ENCODE assay signal across 26 mouse cellular contexts in the genomic region with DNA sequence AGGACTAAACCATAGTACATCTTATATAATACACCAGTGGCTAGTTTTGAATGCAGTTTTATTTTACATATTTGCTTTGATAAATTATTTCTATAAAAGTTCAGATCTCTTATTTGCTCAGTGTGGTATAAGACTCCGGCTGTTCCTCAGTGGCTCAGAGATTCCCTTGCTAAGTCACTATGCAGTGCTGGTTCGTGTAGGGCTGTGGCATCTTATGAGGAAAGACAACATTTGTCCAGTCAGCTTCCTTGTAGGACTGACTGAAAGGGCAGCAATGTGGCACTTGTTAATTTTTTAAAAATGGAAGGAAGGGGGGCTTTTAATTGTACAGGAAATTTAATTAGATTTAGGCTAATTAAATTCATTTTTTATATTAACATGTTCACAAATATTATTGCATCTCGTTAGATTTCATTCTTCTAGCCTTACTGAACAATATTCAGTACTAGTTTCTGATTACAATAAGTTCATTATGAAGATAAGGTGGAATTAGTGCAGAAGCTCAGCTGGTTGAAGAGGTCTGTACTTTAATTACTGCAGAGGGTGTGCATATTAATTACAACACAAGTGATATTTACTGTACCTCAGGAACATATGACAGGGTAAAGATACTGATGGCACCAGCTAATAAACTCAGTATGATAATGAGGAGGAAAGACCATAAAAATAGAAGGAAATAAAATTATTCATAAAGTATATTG.
DNase-seq lines count a peak whose midpoint lies in the region; ATAC-seq and TF ChIP-seq lines count a peak whose summit lies in the region.
"Had no signal": no experiment of that assay in that cellular context is flagged by ENCODE, and none has a peak within 500 bp of the region (broad histone marks: within the 10 kb centered on the region; RNA-seq: fewer than 3 reads in every experiment).

No protein-coding gene starts in this region.

- no peak for TF ChIP-seq CTCF in brain, embryonic 14.5 days (IDR thresholded peaks at IDR 0.05; ENCODE audit: borderline replicate concordance, extremely low read depth, insufficient read depth, insufficient read length)

- 0 out of 2 replicates have a peak, but pooled peaks have one; percentile 63 for ATAC-seq in forebrain, embryonic 13.5 days
- ATAC-seq in forebrain, embryonic 11.5 days (replicated peaks; ENCODE audit: low FRiP score): no peak
- peak; percentile 73 for ATAC-seq in hindbrain, embryonic 13.5 days (ENCODE audit: low FRiP score)
- no peak for ATAC-seq in hindbrain, embryonic 11.5 days (ENCODE audit: low FRiP score)
- 0 out of 2 replicates have a peak, but pooled peaks have one; percentile 45 for ATAC-seq in midbrain, embryonic 15.5 days (replicated peaks)
- ATAC-seq: forebrain, embryonic 15.5 days; hindbrain, embryonic 16.5 days; intestine, embryonic 15.5 days; Patski had no signal

- H3K27me3 ChIP-seq in forebrain, embryonic 13.5 days: no peaks in the 10 kb centered on the region
- no peaks in the 10 kb centered on the region for H3K27me3 ChIP-seq in forebrain, embryonic 11.5 days (ENCODE audit: control insufficient read depth, insufficient read depth, low read length)
- no peaks in the 10 kb centered on the region for H3K27me3 ChIP-seq in hindbrain, embryonic 13.5 days
- no peaks in the 10 kb centered on the region for H3K27me3 ChIP-seq in hindbrain, embryonic 11.5 days (ENCODE audit: control insufficient read depth, insufficient read depth, low read length)
- H3K27me3 ChIP-seq in midbrain, embryonic 15.5 days (replicated peaks): no peaks in the 10 kb centered on the region
- H3K27me3 ChIP-seq in midbrain, embryonic 10.5 days (ENCODE audit: low read depth, poor library complexity, severe bottlenecking): no peaks in the 10 kb centered on the region
- H3K27me3 ChIP-seq: CH12.LX; embryonic facial prominence, embryonic 12.5 days; embryonic facial prominence, embryonic 15.5 days; forebrain, embryonic 15.5 days; intestine, embryonic 15.5 days had no signal

- H3K4me1 ChIP-seq in forebrain, embryonic 13.5 days: no peaks in the 10 kb centered on the region
- H3K4me1 ChIP-seq in forebrain, embryonic 11.5 days (replicated peaks; ENCODE audit: control insufficient read depth, insufficient read depth, low read length): no peaks in the 10 kb centered on the region
- no peaks in the 10 kb centered on the region for H3K4me1 ChIP-seq in hindbrain, embryonic 13.5 days (replicated peaks)
- no peaks in the 10 kb centered on the region for H3K4me1 ChIP-seq in hindbrain, embryonic 11.5 days (replicated peaks; ENCODE audit: control insufficient read depth, insufficient read depth, low read length)
- H3K4me1 ChIP-seq in midbrain, embryonic 15.5 days: no peaks in the 10 kb centered on the region
- no peaks in the 10 kb centered on the region for H3K4me1 ChIP-seq in midbrain, embryonic 10.5 days
- H3K4me1 ChIP-seq: embryonic facial prominence, embryonic 12.5 days; embryonic facial prominence, embryonic 15.5 days; intestine, embryonic 15.5 days had no signal

- H3K4me3 ChIP-seq in forebrain, embryonic 13.5 days: no peak overlapping the region
- H3K4me3 ChIP-seq in forebrain, embryonic 11.5 days (ENCODE audit: low read depth, low read length): no peak overlapping the region
- H3K4me3 ChIP-seq in hindbrain, embryonic 13.5 days: no peak overlapping the region
- no peak overlapping the region for H3K4me3 ChIP-seq in hindbrain, embryonic 11.5 days (ENCODE audit: low read depth, low read length)
- no peak overlapping the region for H3K4me3 ChIP-seq in midbrain, embryonic 15.5 days
- H3K4me3 ChIP-seq in midbrain, embryonic 10.5 days: no peak overlapping the region
- H3K4me3 ChIP-seq: embryonic facial prominence, embryonic 12.5 days; embryonic facial prominence, embryonic 15.5 days; forebrain, embryonic 15.5 days; gastrocnemius, adult 2 months; intestine, embryonic 15.5 days had no signal

- peak overlapping the region; percentile 51; the same call in 1 of the 2 replicates for H3K27ac ChIP-seq in forebrain, embryonic 13.5 days
- H3K27ac ChIP-seq in forebrain, embryonic 11.5 days (ENCODE audit: low read depth, low read length): no peak overlapping the region
- H3K27ac ChIP-seq in hindbrain, embryonic 13.5 days: peak overlapping the region; percentile 55; the same call in 1 of the 2 replicates
- H3K27ac ChIP-seq in hindbrain, embryonic 11.5 days (ENCODE audit: low read depth, low read length): no peak overlapping the region
- no peak overlapping the region for H3K27ac ChIP-seq in midbrain, embryonic 15.5 days
- no peak overlapping the region for H3K27ac ChIP-seq in midbrain, embryonic 10.5 days (replicated peaks)
- H3K27ac ChIP-seq: embryonic facial prominence, embryonic 12.5 days; embryonic facial prominence, embryonic 15.5 days; gastrocnemius, adult 2 months; intestine, embryonic 15.5 days had no signal

- TF ChIP-seq POLR2A in brain, embryonic 14.5 days (IDR thresholded peaks at IDR 0.05; ENCODE audit: borderline replicate concordance, extremely low read depth, insufficient read depth, insufficient read length, poor library complexity, severe bottlenecking): no peak

- no peaks in the 10 kb centered on the region for H3K36me3 ChIP-seq in forebrain, embryonic 13.5 days (ENCODE audit: poor library complexity, severe bottlenecking)
- no peaks in the 10 kb centered on the region for H3K36me3 ChIP-seq in forebrain, embryonic 11.5 days (ENCODE audit: control insufficient read depth, insufficient read depth, low read length)
- no peaks in the 10 kb centered on the region for H3K36me3 ChIP-seq in hindbrain, embryonic 13.5 days
- H3K36me3 ChIP-seq in hindbrain, embryonic 11.5 days (ENCODE audit: control insufficient read depth, insufficient read depth, low read length): no peaks in the 10 kb centered on the region
- no peaks in the 10 kb centered on the region for H3K36me3 ChIP-seq in midbrain, embryonic 15.5 days (replicated peaks)
- no peaks in the 10 kb centered on the region for H3K36me3 ChIP-seq in midbrain, embryonic 10.5 days
- H3K36me3 ChIP-seq: embryonic facial prominence, embryonic 12.5 days; embryonic facial prominence, embryonic 15.5 days; forebrain, embryonic 15.5 days; G1E; intestine, embryonic 15.5 days had no signal

- DNase-seq in forebrain, embryonic 11.5 days (ENCODE audit: low spot score): no peak
- no peak for DNase-seq in hindbrain, embryonic 11.5 days (ENCODE audit: low spot score)
- DNase-seq in midbrain, embryonic 10.5 days (ENCODE audit: low spot score): no peak
- DNase-seq in brain, embryonic 14.5 days (ENCODE audit: low read depth): peak; percentile 26
- DNase-seq: adrenal gland, postnatal 10 days; adrenal gland, postnatal 36 days; B cell, adult 2 months; cerebellum, adult 11 months; cerebellum, adult 2 months; cerebellum, adult 9-11 months; cerebellum, postnatal 25 days; gastrocnemius, adult 2 months; gastrocnemius, postnatal 14 days; heart, adult 11 months had no signal

- H3K9ac ChIP-seq in forebrain, embryonic 13.5 days: no peak overlapping the region
- no peak overlapping the region for H3K9ac ChIP-seq in forebrain, embryonic 11.5 days (ENCODE audit: low read length)
- no peak overlapping the region for H3K9ac ChIP-seq in hindbrain, embryonic 13.5 days
- H3K9ac ChIP-seq in hindbrain, embryonic 11.5 days (ENCODE audit: low read depth, low read length): no peak overlapping the region
- H3K9ac ChIP-seq in midbrain, embryonic 15.5 days: no peak overlapping the region
- H3K9ac ChIP-seq: embryonic facial prominence, embryonic 12.5 days; embryonic facial prominence, embryonic 15.5 days; forebrain, embryonic 15.5 days; intestine, embryonic 15.5 days had no signal

- no peaks in the 10 kb centered on the region for H3K9me3 ChIP-seq in forebrain, embryonic 13.5 days (replicated peaks)
- H3K9me3 ChIP-seq in forebrain, embryonic 11.5 days (ENCODE audit: control insufficient read depth, low read length): no peaks in the 10 kb centered on the region
- H3K9me3 ChIP-seq in hindbrain, embryonic 13.5 days: no peaks in the 10 kb centered on the region
- no peaks in the 10 kb centered on the region for H3K9me3 ChIP-seq in hindbrain, embryonic 11.5 days (ENCODE audit: control insufficient read depth, low read length)
- H3K9me3 ChIP-seq in midbrain, embryonic 15.5 days: no peaks in the 10 kb centered on the region
- H3K9me3 ChIP-seq in midbrain, embryonic 10.5 days (replicated peaks): no peaks in the 10 kb centered on the region
- H3K9me3 ChIP-seq: embryonic facial prominence, embryonic 12.5 days; embryonic facial prominence, embryonic 15.5 days; forebrain, embryonic 15.5 days; G1E; intestine, embryonic 15.5 days had no signal

- WGBS in forebrain, embryonic 13.5 days: 73% methylated on average over 3 of the region's 3 CpGs
- 80% methylated on average over 3 of the region's 3 CpGs for WGBS in forebrain, embryonic 11.5 days
- WGBS in hindbrain, embryonic 13.5 days: 76% methylated on average over 3 of the region's 3 CpGs
- 90% methylated on average over 3 of the region's 3 CpGs for WGBS in hindbrain, embryonic 11.5 days
- 76% methylated on average over 3 of the region's 3 CpGs for WGBS in midbrain, embryonic 15.5 days
- WGBS in midbrain, embryonic 10.5 days: 85% methylated on average over 3 of the region's 3 CpGs

- H3K4me2 ChIP-seq in forebrain, embryonic 13.5 days: no peak overlapping the region
- no peak overlapping the region for H3K4me2 ChIP-seq in forebrain, embryonic 11.5 days (ENCODE audit: low read depth, low read length, severe bottlenecking)
- no peak overlapping the region for H3K4me2 ChIP-seq in hindbrain, embryonic 13.5 days
- no peak overlapping the region for H3K4me2 ChIP-seq in hindbrain, embryonic 11.5 days (replicated peaks; ENCODE audit: low read depth, low read length)
- no peak overlapping the region for H3K4me2 ChIP-seq in midbrain, embryonic 15.5 days
- H3K4me2 ChIP-seq: embryonic facial prominence, embryonic 12.5 days; embryonic facial prominence, embryonic 15.5 days; forebrain, embryonic 15.5 days; heart, embryonic 11.5 days; intestine, embryonic 15.5 days had no signal

Comparison
In these comparisons a context has a peak if more than half of its experiments do, and no peak if none do; other contexts are left out.
1. ATAC-seq: peak in forebrain, embryonic 13.5 days (single experiment), hindbrain, embryonic 13.5 days (single experiment) and midbrain, embryonic 15.5 days (single experiment); none in forebrain, embryonic 11.5 days (single experiment) and hindbrain, embryonic 11.5 days (single experiment).
2. H3K27ac ChIP-seq: peak in forebrain, embryonic 13.5 days (single experiment) and hindbrain, embryonic 13.5 days (single experiment); none in forebrain, embryonic 11.5 days (single experiment), hindbrain, embryonic 11.5 days (single experiment), midbrain, embryonic 15.5 days (single experiment) and midbrain, embryonic 10.5 days (single experiment).